Mouse (Mus musculus) right cerebral cortex, adult 2 months (tissue): ENCODE measurements around the gene 4930539E08Rik.

ENCODE experiments used
- DNase-seq, 2 experiments: peaks; one replicate each; pipeline ENCODE4 v3.0.0; 2021 to 2022; ENCODE audit warnings: low spot score in 2 of 2

Gene 4930539E08Rik

GRCm38 (mm10) chr17:28915060-28915628 is at the start of gene 4930539E08Rik:
4930539E08Rik (minus strand) TSS chr17:28915324.
- DNase-seq: no peak

- DNase-seq: no peak
These were observed 46.5 kb upstream of the 4930539E08Rik start for GRCm38 (mm10) chr17:28961596-28961995.

- DNase-seq: no peak
These were observed 45.5 kb upstream of the 4930539E08Rik start for GRCm38 (mm10) chr17:28960597-28960996.

- no peak for DNase-seq
These were observed 39.3 kb upstream of the 4930539E08Rik start for GRCm38 (mm10) chr17:28954416-28954815.

- no peak for DNase-seq
These were observed 38.1 kb upstream of the 4930539E08Rik start for GRCm38 (mm10) chr17:28953251-28953650.

- peak; percentile 85 to 88 for DNase-seq
These were observed 37.0 kb upstream of the 4930539E08Rik start, which contains the start of gene Kctd20 for GRCm38 (mm10) chr17:28951831-28952799. Kctd20 (plus strand) TSS chr17:28951950.

- DNase-seq: no peak
These were observed 35.6 kb upstream of the 4930539E08Rik start for GRCm38 (mm10) chr17:28950751-28951150.

- no peak for DNase-seq
These were observed 33.5 kb upstream of the 4930539E08Rik start for GRCm38 (mm10) chr17:28948661-28949060.

- no peak for DNase-seq
These were observed 32.2 kb upstream of the 4930539E08Rik start for GRCm38 (mm10) chr17:28947011-28947939.

- DNase-seq: no peak
These were observed 29.4 kb upstream of the 4930539E08Rik start for GRCm38 (mm10) chr17:28944481-28944880.

GRCm38 (mm10) chr17:28943740-28944139 is 28.6 kb upstream of the 4930539E08Rik start, which contains the start of gene Pxt1:
Pxt1 (minus strand) TSS chr17:28943840.
- no peak for DNase-seq

- DNase-seq: no peak
These were observed 27.0 kb upstream of the 4930539E08Rik start for GRCm38 (mm10) chr17:28942101-28942500.

- DNase-seq: no peak
These were observed 25.8 kb upstream of the 4930539E08Rik start for GRCm38 (mm10) chr17:28940776-28941555.

- DNase-seq: no peak
These were observed 21.7 kb upstream of the 4930539E08Rik start for GRCm38 (mm10) chr17:28936622-28937345.

GRCm38 (mm10) chr17:28936133-28936532 is 21.0 kb upstream of the 4930539E08Rik start:
- DNase-seq: no peak

- no peak for DNase-seq
These were observed 19.2 kb upstream of the 4930539E08Rik start for GRCm38 (mm10) chr17:28934120-28934916.

- no peak for DNase-seq
These were observed 17.1 kb upstream of the 4930539E08Rik start for GRCm38 (mm10) chr17:28932274-28932673.

- no peak for DNase-seq
These were observed 16.5 kb upstream of the 4930539E08Rik start for GRCm38 (mm10) chr17:28931436-28932211.
